Mouse (Mus musculus) CH12.LX (cell line): ENCODE measurements at regions not wholly inside any gene's neighbourhood (a gene's known extent, or its start where the extent isn't known, plus 50 kb on each side); places are given as distances from the start of the nearest gene placed in this dataset.

Source experiments
- DNase-seq: peaks from one replicate; pipeline ENCODE4 v3.0.0-alpha.2; 2013; ENCODE audit errors: extremely low read depth
- H3K27ac ChIP-seq: 2 replicates; pipeline ENCODE4 v1.5.1; 2012; ENCODE audit warnings: low read depth, mild to moderate bottlenecking, control low read depth, moderate library complexity; ENCODE audit not compliant: insufficient read depth
- H3K27me3 ChIP-seq: replicated peaks from 2 replicates; pipeline ENCODE3; 2012; ENCODE audit warnings: inconsistent platforms
- H3K36me3 ChIP-seq, 2 experiments: replicated peaks in 1 of 2; 2 replicates each; pipeline versions ENCODE3 to v1.6.1; 2012; ENCODE audit warnings: inconsistent platforms in 1 of 2, low read length in 1 of 2, mild to moderate bottlenecking in 1 of 2, mixed read lengths in 1 of 2, moderate library complexity in 1 of 2; ENCODE audit not compliant: control insufficient read depth in 1 of 2, insufficient read depth in 1 of 2
- H3K4me1 ChIP-seq, 2 experiments: 2 replicates each; pipeline ENCODE4 v1.6.1; 2012; ENCODE audit warnings: inconsistent platforms in 1 of 2, moderate library complexity in 1 of 2; ENCODE audit not compliant: insufficient read depth in 2 of 2, control insufficient read depth in 1 of 2
- H3K4me2 ChIP-seq: 2 replicates; pipeline ENCODE4 v1.6.1; 2012; ENCODE audit warnings: low read depth, mild to moderate bottlenecking, control low read depth; ENCODE audit not compliant: poor library complexity, insufficient read depth, severe bottlenecking
- H3K4me3 ChIP-seq, 3 experiments: fragments of 150-350 bp in 1 of 3; sonication (generic) in 1 of 3; replicated peaks in 1 of 3; 2 replicates each; pipeline versions ENCODE3 to v1.5.1; 2011 to 2012; ENCODE audit warnings: low read depth in 2 of 3, low read length in 2 of 3, mild to moderate bottlenecking in 2 of 3, moderate library complexity in 2 of 3, control low read depth in 1 of 3, improper control_type of control experiment in 1 of 3, inconsistent platforms in 1 of 3, mixed read lengths in 1 of 3; ENCODE audit not compliant: poor library complexity in 1 of 3
- H3K79me2 ChIP-seq: replicated peaks from 2 replicates; pipeline ENCODE4 v1.6.1; 2012; ENCODE audit warnings: mild to moderate bottlenecking, moderate library complexity; ENCODE audit not compliant: control insufficient read depth, poor library complexity, insufficient read depth, severe bottlenecking; ENCODE audit errors: extremely low read depth
- H3K9ac ChIP-seq: 2 replicates; pipeline ENCODE4 v1.6.1; 2012; ENCODE audit warnings: low read depth, mild to moderate bottlenecking, control low read depth, moderate library complexity; ENCODE audit not compliant: insufficient read depth
- H3K9me3 ChIP-seq: replicated peaks from 2 replicates; pipeline ENCODE3; 2012; ENCODE audit warnings: low read length, inconsistent platforms, mixed read lengths
- BHLHE40 ChIP-seq: IDR thresholded peaks from 2 replicates; pipeline ENCODE4 v1.6.1; 2011; ENCODE audit warnings: mild to moderate bottlenecking, low read depth, low read length, improper control_type of control experiment
- CHD1 ChIP-seq: IDR thresholded peaks from 2 replicates; pipeline ENCODE4 v1.6.1; 2012; ENCODE audit warnings: low read depth, low read length, improper control_type of control experiment, inconsistent platforms
- CHD2 ChIP-seq: IDR thresholded peaks from 2 replicates; pipeline ENCODE4 v1.6.1; 2011; ENCODE audit warnings: low read length, improper control_type of control experiment
- E2F4 ChIP-seq: IDR thresholded peaks from 2 replicates; pipeline ENCODE4 v1.6.1; 2011; ENCODE audit warnings: low read depth, low read length, improper control_type of control experiment; ENCODE audit not compliant: insufficient replicate concordance
- ELF1 ChIP-seq: IDR thresholded peaks from 2 replicates; pipeline ENCODE4 v1.6.1; 2014; ENCODE audit warnings: low read depth, mild to moderate bottlenecking, inconsistent platforms, low read length, improper control_type of control experiment
- GABPA ChIP-seq: IDR thresholded peaks from 2 replicates; pipeline ENCODE4 v1.6.1; 2012; ENCODE audit warnings: low read depth, low read length, improper control_type of control experiment, inconsistent platforms; ENCODE audit not compliant: insufficient replicate concordance
- IRF4 ChIP-seq: IDR thresholded peaks from 2 replicates; pipeline ENCODE4 v1.6.1; 2014; ENCODE audit warnings: low read depth, mild to moderate bottlenecking, inconsistent platforms, low read length, improper control_type of control experiment
- JUND ChIP-seq: conservative IDR thresholded peaks from 2 replicates; pipeline ENCODE4 v1.6.1; 2011; ENCODE audit warnings: low read depth, low read length, improper control_type of control experiment
- MAFK ChIP-seq: IDR thresholded peaks from 2 replicates; pipeline ENCODE4 v1.6.1; 2011; ENCODE audit warnings: low read length, improper control_type of control experiment; ENCODE audit not compliant: insufficient replicate concordance
- MAX ChIP-seq: IDR thresholded peaks from 2 replicates; pipeline ENCODE4 v1.6.1; 2011; ENCODE audit warnings: low read length, improper control_type of control experiment
- MXI1 ChIP-seq: IDR thresholded peaks from 2 replicates; pipeline ENCODE4 v1.6.1; 2011; ENCODE audit warnings: mild to moderate bottlenecking, low read depth, low read length, improper control_type of control experiment
- MYC ChIP-seq: IDR thresholded peaks from 2 replicates; pipeline ENCODE4 v1.6.1; 2011; ENCODE audit warnings: low read depth, mild to moderate bottlenecking, improper control_type of control experiment, low read length
- PAX5 ChIP-seq: IDR thresholded peaks from 2 replicates; pipeline ENCODE4 v1.6.1; 2012; ENCODE audit warnings: low read length, inconsistent platforms, mixed read lengths
- POLR2AphosphoS2 ChIP-seq: IDR thresholded peaks from 2 replicates; pipeline ENCODE4 v1.6.1; 2011; ENCODE audit warnings: low read depth, low read length, improper control_type of control experiment
- RAD21 ChIP-seq: IDR thresholded peaks from 2 replicates; pipeline ENCODE4 v1.6.1; 2011; ENCODE audit warnings: low read depth, mild to moderate bottlenecking, low read length, improper control_type of control experiment, moderate library complexity
- TCF12 ChIP-seq: IDR thresholded peaks from 2 replicates; pipeline ENCODE4 v1.6.1; 2014; ENCODE audit warnings: low read depth, mild to moderate bottlenecking, inconsistent platforms, low read length, improper control_type of control experiment
- dilution Hi-C: fragments of 300-500 bp; cut with MboI; formaldehyde crosslinking; loops from 2 replicates; pipeline ENCODE4 v1.14.3; 2020; ENCODE audit warnings: low sequenced_read_pairs; ENCODE audit not compliant: extremely low pct_unique_long_range_greater_than_20kb, extremely low pct_ligation_motif_present
- in situ Hi-C: fragments of 300-500 bp; cut with MboI; formaldehyde crosslinking; loops from 3 replicates; pipeline ENCODE4 v1.14.3; 2019; ENCODE audit warnings: low sequenced_read_pairs, low pct_ligation_motif_present, low pct_unique_long_range_greater_than_20kb, mixed read lengths

GRCm38 (mm10) chr13:15863344-15863743 lies 148.3 kb upstream of the Inhba start:
- no peak for DNase-seq
- dilution Hi-C loops: no loop called here

GRCm38 (mm10) chr13:15867046-15867561 lies 144.5 kb upstream of the Inhba start:
- no peak overlapping the region for H3K27ac ChIP-seq
- H3K4me2 ChIP-seq: no peak overlapping the region
- dilution Hi-C loops (no loop called here), in situ Hi-C loops (no loop called here)
- no peak overlapping the region for H3K9ac ChIP-seq
- H3K4me3 ChIP-seq: no peak overlapping the region
- H3K27me3 ChIP-seq: no peaks in the 10 kb centered on the region
- no peaks in the 10 kb centered on the region for H3K9me3 ChIP-seq
- no peak for DNase-seq
- no peak for TF ChIP-seq RAD21
- TF ChIP-seq BHLHE40: no peak
- no peak for TF ChIP-seq CHD1
- no peak for TF ChIP-seq PAX5
- TF ChIP-seq POLR2AphosphoS2: no peak
- TF ChIP-seq MXI1: no peak
- TF ChIP-seq IRF4: no peak
- TF ChIP-seq E2F4: no peak
- no peak for TF ChIP-seq MAFK
- TF ChIP-seq CHD2: no peak
- TF ChIP-seq MAX: no peak
- H3K4me1 ChIP-seq: no peaks in the 10 kb centered on the region
- H3K36me3 ChIP-seq: no peaks in the 10 kb centered on the region
- no peaks in the 10 kb centered on the region for H3K79me2 ChIP-seq

More at GRCm38 (mm10) chr13:15863344-15863743, 148.3 kb upstream of the Inhba start:
- no peaks in the 10 kb centered on the region for H3K9me3 ChIP-seq
- H3K9ac ChIP-seq: no peak overlapping the region
- H3K4me2 ChIP-seq: no peak overlapping the region
- H3K4me3 ChIP-seq: no peak overlapping the region
- no peaks in the 10 kb centered on the region for H3K79me2 ChIP-seq
- no peak overlapping the region for H3K27ac ChIP-seq
- in situ Hi-C loops: no loop called here
- H3K27me3 ChIP-seq: no peaks in the 10 kb centered on the region
- TF ChIP-seq TCF12: no peak
- no peak for TF ChIP-seq ELF1
- no peak for TF ChIP-seq MAX
- no peak for TF ChIP-seq GABPA
- no peak for TF ChIP-seq BHLHE40
- TF ChIP-seq, all 38 proteins: peak for 0
- no peaks in the 10 kb centered on the region for H3K36me3 ChIP-seq
- no peaks in the 10 kb centered on the region for H3K4me1 ChIP-seq

GRCm38 (mm10) chr13:15877606-15878005 lies 134.0 kb upstream of the Inhba start:
- Histone ChIP-seq H3K9me3 (no peaks in the 10 kb centered on the region), H3K27me3 (no peaks in the 10 kb centered on the region), H3K9ac (no peak overlapping the region), H3K27ac (no peak overlapping the region), H3K4me1 (no peaks in the 10 kb centered on the region), H3K79me2 (no peaks in the 10 kb centered on the region), H3K4me3 (no peak overlapping the region), H3K4me2 (no peak overlapping the region), H3K36me3 (no peaks in the 10 kb centered on the region)
- dilution Hi-C loops: no loop called here
- in situ Hi-C loops: no loop called here
- TF ChIP-seq JUND (no peak), MYC (no peak)
- DNase-seq: no peak
